Mouse (Mus musculus): ENCODE results near the gene Mfap1a. TPM values are rescaled to one million over a fixed set of nuclear protein-coding genes. Genes with fewer than 3 reads are reported as not detected.

The Mfap1a gene
- total RNA-seq, 2 experiments from 2014 or later = 31.0 to 31.4 TPM

DNA sequence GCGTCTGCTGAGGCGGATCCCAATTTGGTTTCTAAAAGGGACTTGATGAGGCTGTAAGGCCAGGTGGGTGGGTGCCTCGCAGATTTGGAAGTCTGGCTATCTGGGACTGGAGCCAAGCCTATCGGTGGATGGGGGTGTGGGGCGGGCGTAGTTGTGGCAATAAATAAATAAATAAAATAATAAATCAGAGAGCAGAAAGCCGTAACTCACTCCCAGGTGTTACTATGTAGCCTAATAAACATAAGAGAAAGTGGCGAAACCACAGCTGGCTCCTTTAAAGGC is 63.5 kb downstream of the Mfap1a start:
- DNase-seq (ENCODE audit: low spot score in 2 of 2) = no peak

DNA sequence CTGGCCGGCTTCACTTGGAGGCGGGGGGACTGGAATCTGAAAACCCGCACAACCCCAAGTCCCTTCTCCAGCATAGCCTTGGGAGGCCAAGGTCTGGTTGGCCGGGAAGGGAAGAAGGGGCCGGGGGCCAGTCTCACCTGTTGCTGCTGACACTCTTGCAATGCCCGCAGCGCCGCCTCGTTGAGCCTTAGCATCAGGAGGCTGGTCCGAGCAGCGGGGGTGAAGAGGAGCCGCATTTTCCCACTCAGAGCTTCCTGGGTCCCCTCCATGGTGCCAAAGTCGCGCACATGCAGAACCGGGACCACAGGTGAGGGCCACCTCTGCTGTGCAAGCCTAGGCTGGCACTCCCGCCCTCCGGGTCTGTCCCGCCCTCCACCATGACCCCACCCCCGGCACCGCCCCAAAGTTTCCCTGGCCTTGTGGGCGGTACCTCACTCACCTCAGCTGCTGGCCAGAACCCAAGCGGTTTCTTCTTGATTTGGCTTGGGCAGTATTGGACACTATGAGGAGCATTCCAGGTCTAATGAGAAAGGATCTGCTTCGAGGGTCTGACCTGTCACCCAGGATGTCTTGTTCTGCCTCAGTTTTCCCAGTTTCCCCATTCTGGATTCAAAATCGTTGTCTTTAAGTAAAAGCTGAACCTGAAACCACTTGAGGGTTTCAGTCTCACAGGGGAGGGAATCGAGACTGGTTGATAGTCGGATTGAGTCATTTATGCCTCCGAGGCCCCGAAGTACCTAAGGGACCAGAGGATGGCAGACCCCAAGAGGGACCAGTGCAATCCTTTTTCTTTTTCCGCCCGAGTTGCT is 64.0 kb downstream of the Mfap1a start:
- no peak for DNase-seq (ENCODE audit: low spot score in 2 of 2)

Small RNA genes lying within 50 kb of the gene (microRNA-seq; reads per million reads assigned to microRNA genes)
- gene Gm22953 = 0 reads per million in 2 experiments

Other genes starting within 250 kb of the Mfap1a start
- 100 to 1,000 TPM; 128 to 144 TPM for gene Trp53bp1, start 235.3 kb downstream of the Mfap1a start, total RNA-seq (2021)
- gene Map1a, start 217.1 kb downstream of the Mfap1a start, total RNA-seq (2021) = 100 to 1,000 TPM; 595 to 602 TPM
- 100 to 1,000 TPM; 106 to 109 TPM for gene Ppip5k1, start 151.3 kb downstream of the Mfap1a start, total RNA-seq (2021)
- 100 to 1,000 TPM; 380 to 418 TPM for gene Ckmt1, start 149.0 kb downstream of the Mfap1a start, total RNA-seq (2021)
- gene Strc, start 119.5 kb downstream of the Mfap1a start, total RNA-seq (2021) = under 1 TPM; 0.58 to 0.77 TPM
- 100 to 1,000 TPM; 189 to 197 TPM for gene Pdia3, start 92.9 kb downstream of the Mfap1a start, total RNA-seq (2021)
- gene Catsper2, start 92.9 kb downstream of the Mfap1a start, total RNA-seq (2021) = 1 to 10 TPM; 3.4 to 4.6 TPM
- not detected for gene Ell3, start 62.4 kb downstream of the Mfap1a start, total RNA-seq (2021)
- gene Serf2, start 57.5 kb downstream of the Mfap1a start, total RNA-seq (2021) = 100 to 1,000 TPM; 141 to 144 TPM
- gene Hypk, start 53.4 kb downstream of the Mfap1a start, total RNA-seq (2021) = 10 to 100 TPM; 17.8 to 18.0 TPM
- under 1 TPM; 0.40 to 0.56 TPM for gene Serinc4, start 49.9 kb downstream of the Mfap1a start, total RNA-seq (2021)
- gene Mfap1b, start 32.6 kb downstream of the Mfap1a start, total RNA-seq (2021) = 10 to 100 TPM; 47.8 to 52.9 TPM
- 1 to 10 TPM; 2.5 to 2.7 TPM for gene Wdr76, start 58 bp upstream of the Mfap1a start, total RNA-seq (2021)

Measured in layer of hippocampus, adult 18-20 months (tissue).